Mouse (Mus musculus): ENCODE results near the gene Gm5965.
"Not testable (repeated sequence)": the region's sequence is repeated elsewhere in the genome, so short reads cannot be mapped to it uniquely, and the experiment has no call there.

Gene Gm5965

GRCm38 (mm10) chr16:88777596-88777995, at the start of gene Gm5965:
TSS of gene Gm5965 (plus strand) at chr16:88777896.
- no peak for DNase-seq (ENCODE audit: extremely low read depth, insufficient read length, low spot score)

- no peak for DNase-seq (ENCODE audit: extremely low read depth, insufficient read length, low spot score)
Observed at GRCm38 (mm10) chr16:88728812-88729275, 48.9 kb upstream of the Gm5965 start, which contains the start of gene Krtap13-1. TSS of gene Krtap13-1 (plus strand) at chr16:88728862.

- no peak for DNase-seq (ENCODE audit: extremely low read depth, insufficient read length, low spot score)
Observed at GRCm38 (mm10) chr16:88735391-88735790, 42.3 kb upstream of the Gm5965 start.

GRCm38 (mm10) chr16:88744750-88745340, 32.9 kb upstream of the Gm5965 start:
- DNase-seq (ENCODE audit: extremely low read depth, insufficient read length, low spot score) = no peak

GRCm38 (mm10) chr16:88747943-88748342, 29.8 kb upstream of the Gm5965 start:
- no peak for DNase-seq (ENCODE audit: extremely low read depth, insufficient read length, low spot score)

GRCm38 (mm10) chr16:88751535-88751934, 26.2 kb upstream of the Gm5965 start, which contains the start of gene Krtap13:
TSS of gene Krtap13 (minus strand) at chr16:88751635.
- not testable (repeated sequence) for DNase-seq (ENCODE audit: extremely low read depth, insufficient read length, low spot score)

- not testable (repeated sequence) for DNase-seq (ENCODE audit: extremely low read depth, insufficient read length, low spot score)
Observed at GRCm38 (mm10) chr16:88758547-88758946, 19.1 kb upstream of the Gm5965 start, which contains the start of gene 2310034C09Rik. TSS of gene 2310034C09Rik (plus strand) at chr16:88758847.

GRCm38 (mm10) chr16:88774106-88774505, 3.6 kb upstream of the Gm5965 start, which contains the start of gene 2310057N15Rik:
TSS of gene 2310057N15Rik (minus strand) at chr16:88774206.
- no peak for DNase-seq (ENCODE audit: extremely low read depth, insufficient read length, low spot score)

GRCm38 (mm10) chr16:88786786-88787185, 9.1 kb downstream of the Gm5965 start:
- no peak for DNase-seq (ENCODE audit: extremely low read depth, insufficient read length, low spot score)

GRCm38 (mm10) chr16:88811827-88812226, 34.1 kb downstream of the Gm5965 start, which contains the start of gene Gm20741:
TSS of gene Gm20741 (minus strand) at chr16:88812220.
- DNase-seq (ENCODE audit: extremely low read depth, insufficient read length, low spot score) = no peak

GRCm38 (mm10) chr16:88820066-88820465, 42.4 kb downstream of the Gm5965 start, which contains the start of gene Krtap15:
TSS of gene Krtap15 (plus strand) at chr16:88820215.
- no peak for DNase-seq (ENCODE audit: extremely low read depth, insufficient read length, low spot score)

- DNase-seq (ENCODE audit: extremely low read depth, insufficient read length, low spot score) = no peak
Observed at GRCm38 (mm10) chr16:88823736-88824135, 46.0 kb downstream of the Gm5965 start.

GRCm38 (mm10) chr16:88826095-88826652, 48.5 kb downstream of the Gm5965 start, which contains the start of gene Krtap14:
TSS of gene Krtap14 (minus strand) at chr16:88826145.
- DNase-seq (ENCODE audit: extremely low read depth, insufficient read length, low spot score) = no peak

- no peak for DNase-seq (ENCODE audit: extremely low read depth, insufficient read length, low spot score)
Observed at GRCm38 (mm10) chr16:88826978-88827377, 49.3 kb downstream of the Gm5965 start.
